Mouse (Mus musculus): ENCODE data around the gene Kdm6b.

The Kdm6b gene

DNA sequence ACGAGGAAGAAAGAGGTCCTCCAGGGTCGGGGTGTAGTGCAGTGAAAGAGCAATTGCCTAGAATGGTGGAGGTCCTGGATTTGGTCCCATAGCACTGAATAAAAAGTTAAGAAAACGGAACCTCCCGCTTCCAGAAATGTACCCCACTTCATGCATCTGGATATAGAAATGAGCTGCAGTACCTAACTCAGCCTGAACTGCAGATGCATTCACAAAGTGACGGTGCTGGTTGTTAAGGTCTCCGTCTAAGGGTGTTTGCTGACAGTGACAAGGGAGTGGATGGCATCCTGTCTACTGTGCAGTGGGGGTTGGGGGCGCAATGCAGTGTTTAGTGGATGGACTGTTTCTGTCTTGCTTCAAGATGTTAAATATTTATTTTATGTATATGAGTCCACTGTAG, 26.7 kb downstream of the Kdm6b start:
- DNase-seq, result no peak

DNA sequence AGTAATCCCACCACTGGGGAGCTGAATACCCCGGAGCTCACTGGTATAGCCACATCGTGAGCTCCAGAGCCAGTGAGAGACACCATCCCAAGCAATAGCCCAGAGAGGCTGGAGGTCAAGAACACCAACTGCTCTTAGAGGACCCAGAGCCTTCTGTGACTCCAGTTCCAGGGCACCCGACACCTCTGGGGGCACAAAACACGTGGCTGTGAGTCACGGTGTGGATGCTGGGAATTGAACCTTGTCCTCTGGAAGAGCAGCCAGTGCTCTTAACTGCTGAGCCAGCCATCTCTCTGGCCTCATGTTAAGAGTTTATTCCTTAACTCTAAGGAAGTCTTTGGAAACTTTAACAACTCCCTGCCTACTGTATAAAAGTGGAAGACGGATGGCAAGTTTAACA, 28.5 kb downstream of the Kdm6b start:
- no peak for DNase-seq

DNA sequence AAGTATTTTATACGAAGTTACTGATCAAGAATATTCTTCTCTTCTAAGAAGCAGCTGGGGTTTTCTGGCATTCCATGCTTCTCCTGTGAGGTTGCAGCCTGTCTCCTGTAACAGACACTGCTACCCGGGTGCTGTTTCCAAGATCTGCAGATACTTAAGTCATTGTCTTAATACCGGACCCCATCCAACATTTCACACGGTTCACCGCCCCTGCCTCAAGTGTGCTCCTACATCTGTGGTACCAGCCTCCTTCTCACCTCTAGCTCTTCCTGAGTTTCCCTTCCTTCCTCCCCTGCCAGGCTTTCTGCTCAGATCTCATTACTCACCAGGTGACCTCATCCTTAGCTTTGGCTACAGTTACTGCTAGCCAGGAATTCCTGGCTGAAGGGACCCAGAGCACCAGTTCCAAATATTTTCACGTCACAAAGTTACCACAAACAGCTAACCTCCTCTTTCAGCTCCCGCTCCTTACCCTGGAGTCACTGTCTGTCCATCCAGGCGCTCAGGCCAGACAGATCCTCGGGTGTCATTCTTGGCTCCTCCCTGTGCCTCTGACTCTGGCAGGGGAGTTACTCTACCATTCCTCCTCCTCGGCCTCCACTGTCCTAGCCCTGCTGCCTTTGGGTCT, 30.9 kb downstream of the Kdm6b start:
- DNase-seq, result no peak

DNA sequence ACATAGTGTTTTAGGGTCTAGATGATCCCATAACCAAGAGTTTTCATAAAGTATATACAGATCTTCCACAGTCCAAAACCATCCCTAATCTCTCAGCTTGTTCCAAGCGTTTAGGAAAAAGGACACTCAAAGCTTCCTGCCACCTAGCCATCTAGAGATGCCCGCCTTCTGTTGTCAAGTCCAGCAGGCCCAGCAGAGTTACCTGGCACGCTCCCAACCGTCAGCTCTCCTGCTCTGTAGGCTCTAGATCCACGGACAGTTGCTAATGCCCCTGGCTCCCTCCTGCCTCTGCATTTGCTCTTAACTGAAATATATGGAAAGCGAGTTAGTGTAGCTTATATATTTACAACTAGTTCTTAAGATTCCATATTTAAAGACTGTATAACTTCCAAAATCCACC, 32.1 kb downstream of the Kdm6b start:
- DNase-seq, result no peak

- no peak for DNase-seq
These were observed 33.9 kb downstream of the Kdm6b start for GRCm38 (mm10) chr11:69379600-69379999.

- no peak for DNase-seq
These were observed 35.7 kb downstream of the Kdm6b start for GRCm38 (mm10) chr11:69377766-69378165.

- DNase-seq, result no peak
These were observed 37.8 kb downstream of the Kdm6b start for GRCm38 (mm10) chr11:69375646-69376045.

DNA sequence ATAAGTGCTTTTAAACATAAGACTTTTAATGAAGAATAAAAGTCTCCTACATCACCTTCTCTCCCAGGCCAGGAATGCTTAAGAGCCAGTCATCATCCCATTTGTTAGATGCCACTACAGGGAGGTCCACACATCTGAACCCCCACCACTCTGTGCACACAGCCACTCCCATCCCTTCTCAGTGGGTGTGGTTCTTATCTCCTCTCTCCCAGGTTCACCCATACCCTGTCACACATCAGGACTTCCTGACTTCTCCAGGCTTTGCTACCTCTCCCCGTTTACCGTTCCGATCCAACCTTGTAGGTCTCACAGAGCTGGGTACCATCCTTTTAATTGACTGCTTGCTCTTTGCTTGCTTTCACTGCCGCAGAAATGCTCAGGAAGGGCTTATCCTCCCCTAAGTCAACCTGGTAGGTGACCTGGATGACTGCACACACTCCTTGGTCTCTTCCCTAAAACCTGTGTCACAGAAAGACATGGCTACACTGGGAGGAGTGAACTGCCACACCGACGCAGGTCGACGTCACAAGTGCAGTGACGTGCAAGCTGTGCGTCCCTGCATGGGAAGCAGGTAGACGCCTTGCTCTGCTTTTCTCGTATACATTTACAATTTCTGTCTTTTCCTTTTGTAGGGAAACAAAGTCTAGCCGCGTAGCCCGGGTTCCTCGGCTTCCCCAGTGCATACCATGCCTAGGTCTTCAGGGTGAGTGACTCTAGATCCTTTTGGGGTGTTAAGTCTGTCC, 40.1 kb downstream of the Kdm6b start:
- DNase-seq, result no peak

GRCm38 (mm10) chr11:69372780-69373170, 40.7 kb downstream of the Kdm6b start:
- DNase-seq, result no peak

DNA sequence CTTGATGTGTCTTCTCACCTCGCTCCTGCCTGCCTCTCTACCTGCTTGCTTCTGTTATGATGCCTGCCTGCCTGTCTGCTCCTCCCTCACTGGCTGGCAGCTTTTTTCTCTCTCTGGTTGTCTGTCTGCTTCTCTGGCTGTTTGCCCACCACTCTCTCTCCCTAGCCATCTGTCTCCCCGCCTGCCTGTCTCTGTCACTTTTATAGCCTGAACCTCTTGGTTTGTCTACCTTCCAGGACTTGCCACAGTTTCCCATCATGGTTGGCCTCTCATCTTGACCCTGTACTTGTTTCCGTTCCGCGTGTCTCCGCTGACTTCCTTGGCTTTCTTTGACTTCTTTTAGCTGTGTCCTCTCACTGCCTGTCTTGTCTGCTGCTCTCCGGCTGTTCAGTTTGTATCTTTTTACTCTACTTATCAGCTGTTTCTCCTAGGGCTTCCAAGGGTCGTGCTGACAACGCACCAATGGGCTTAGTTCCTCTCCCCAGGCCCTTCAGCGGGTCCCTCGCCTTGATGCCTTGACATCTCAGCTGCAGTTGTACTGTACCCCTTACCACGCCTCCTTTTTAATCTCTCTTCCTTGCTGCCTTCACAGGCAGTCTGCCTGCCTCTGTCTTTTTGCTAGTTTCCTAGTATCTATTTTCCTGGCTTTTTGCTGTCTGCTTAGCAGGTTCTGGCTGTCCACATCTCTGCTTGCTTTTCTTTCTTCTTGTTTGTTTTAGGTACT, 41.3 kb downstream of the Kdm6b start:
- DNase-seq, result peak; percentile 64

- no peak for DNase-seq
These were observed 41.9 kb downstream of the Kdm6b start for GRCm38 (mm10) chr11:69371601-69372000.

- DNase-seq, result no peak
These were observed 42.7 kb downstream of the Kdm6b start for GRCm38 (mm10) chr11:69370817-69371215.

DNA sequence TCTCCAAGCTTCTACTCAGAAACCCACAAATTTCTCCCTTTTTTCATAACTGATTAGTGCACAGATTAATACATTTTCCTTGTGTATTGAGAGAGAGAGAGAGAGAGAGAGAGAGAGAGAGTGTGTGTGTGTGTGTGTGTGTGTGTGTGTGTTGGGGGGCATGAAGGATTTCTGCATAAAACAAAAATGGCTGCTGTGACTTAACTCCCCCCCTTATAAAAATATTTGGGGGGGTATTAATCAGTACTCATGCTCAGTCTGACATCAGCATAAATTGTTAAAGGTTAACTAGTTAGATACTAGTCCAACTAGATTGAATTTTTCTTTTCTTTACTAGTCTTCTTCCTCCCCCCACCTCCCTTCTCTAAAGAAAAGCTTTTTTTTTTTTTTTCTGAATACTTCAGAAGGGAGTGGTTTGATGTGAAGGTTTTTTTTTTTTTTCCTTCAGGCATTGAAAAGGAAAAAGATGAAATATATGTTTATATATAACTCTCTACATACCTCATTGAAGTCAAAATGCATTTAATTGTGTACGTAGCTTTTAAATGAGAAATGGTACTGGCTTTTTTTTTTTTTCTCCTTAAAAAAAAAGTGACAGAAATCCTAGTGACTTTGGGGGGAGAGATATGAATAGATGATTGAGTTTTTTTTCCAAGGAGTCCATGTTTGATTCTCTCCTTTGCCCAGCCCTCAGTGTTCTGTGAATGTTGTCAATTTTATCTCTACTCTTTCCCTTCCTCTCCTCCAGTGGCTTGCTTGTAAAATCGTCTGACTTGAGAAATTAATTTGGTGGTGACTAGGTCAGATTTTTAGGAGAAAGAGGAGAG, 43.3 kb downstream of the Kdm6b start:
- no peak for DNase-seq

GRCm38 (mm10) chr11:69369215-69369989, 44.1 kb downstream of the Kdm6b start, which contains the start of gene Chd3:
TSS of gene Chd3 (minus strand) at chr11:69369406.
- no peak for DNase-seq

DNA sequence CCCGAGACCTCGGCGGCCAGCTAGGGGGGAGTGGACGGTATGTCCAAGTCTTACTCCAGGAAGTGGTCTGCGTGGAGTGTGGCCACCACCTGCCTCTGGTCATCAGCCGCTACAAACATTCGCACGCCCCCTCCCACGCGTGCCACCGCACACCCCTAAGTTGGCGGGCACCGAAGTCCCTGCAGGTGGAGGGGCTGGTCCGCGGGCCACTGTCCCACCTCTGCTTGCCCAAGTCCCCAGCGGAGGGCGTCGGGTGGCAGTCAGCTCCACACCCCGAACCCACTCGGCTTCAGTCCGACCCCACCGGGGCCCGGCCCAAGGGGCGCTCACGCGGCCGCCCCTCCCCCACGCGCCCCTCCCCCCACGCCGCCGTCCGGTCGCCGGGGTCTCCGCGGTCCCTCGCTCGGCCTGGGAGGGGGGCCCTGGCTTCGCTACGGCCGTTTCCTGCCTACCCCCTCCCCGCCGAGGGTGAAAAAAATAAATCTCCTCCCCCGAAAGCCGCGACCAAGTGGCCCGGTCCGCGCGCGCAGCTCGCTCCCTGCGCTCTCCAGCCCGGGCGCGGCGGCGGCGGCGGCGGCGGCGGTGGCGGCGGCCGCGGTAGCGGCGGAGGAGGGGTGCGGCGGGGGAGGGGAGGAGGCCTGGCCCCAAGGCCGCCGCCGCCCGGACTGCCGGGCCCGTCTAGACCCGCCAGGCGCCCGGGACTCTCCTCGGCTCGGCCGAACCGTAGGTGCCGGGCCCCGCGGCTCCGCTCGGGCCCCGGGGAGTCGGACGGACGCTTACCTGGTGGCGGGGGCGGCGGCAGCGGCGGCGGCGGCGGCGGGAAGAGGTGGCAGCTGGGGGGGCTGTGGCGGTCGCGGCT, 44.9 kb downstream of the Kdm6b start:
- DNase-seq, result peak; percentile 45

GRCm38 (mm10) chr11:69367616-69368355, 45.7 kb downstream of the Kdm6b start:
- no peak for DNase-seq

- DNase-seq, result no peak
These were observed 46.4 kb downstream of the Kdm6b start for GRCm38 (mm10) chr11:69366855-69367615.

DNA sequence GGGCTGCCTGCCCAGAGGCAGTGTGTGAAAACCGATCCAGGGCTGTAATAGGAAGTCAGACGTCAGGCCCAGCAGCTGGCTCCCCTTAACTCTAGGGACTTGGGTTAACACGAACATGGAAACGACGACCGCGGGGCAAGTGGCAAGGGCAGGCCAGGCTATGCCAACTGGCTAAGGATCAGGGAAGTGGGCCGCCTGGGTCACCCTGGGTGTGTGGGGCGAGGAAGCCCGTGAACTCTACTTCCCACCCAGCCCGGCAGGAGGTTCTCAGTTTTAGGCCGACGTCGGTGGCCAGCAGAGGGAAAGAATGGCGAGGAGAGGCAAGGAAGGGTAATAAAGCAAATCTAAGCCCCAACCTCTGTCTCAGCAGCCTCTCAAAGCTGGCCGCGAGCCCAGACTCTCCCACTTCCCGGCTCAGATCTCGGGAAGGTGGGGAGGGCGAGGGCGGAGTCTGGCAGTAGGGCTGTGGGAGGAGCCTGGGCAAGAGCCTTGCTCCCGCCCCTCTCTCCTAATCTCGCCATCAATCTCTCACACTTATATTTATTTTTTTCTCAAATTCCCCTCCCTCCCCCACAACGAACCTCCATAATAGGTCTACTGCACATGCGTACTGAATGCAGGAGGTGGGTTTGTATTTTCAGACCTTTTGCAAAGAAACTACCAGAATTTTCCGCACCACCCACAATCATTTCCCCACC, 47.2 kb downstream of the Kdm6b start:
- DNase-seq, result peak; percentile 96

DNA sequence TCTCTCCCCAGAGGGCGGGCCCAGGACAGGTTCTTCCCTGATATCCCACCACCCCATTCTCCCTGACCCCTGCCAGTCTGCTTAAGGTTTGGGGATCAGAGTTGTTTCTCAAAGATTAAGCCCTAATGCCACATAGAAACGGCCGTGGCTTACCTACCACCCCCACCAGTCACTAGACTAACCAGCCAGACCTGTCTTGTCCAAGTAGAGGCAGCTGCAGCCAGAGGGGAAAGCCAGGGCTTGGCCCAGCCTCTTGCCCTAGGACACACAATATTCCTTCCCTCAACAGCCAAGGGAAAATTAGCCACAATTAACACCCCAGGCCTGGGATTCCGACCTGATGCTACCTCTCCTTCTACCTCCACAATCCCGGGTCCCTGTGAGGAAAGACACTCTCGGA, 47.8 kb downstream of the Kdm6b start:
- no peak for DNase-seq
